Mouse (Mus musculus) testis, adult 2 months (tissue): ENCODE results near the gene Nadsyn1.

Experiments
- CTCF ChIP-seq: fragments of 200-500 bp; IDR thresholded peaks from 2 replicates; pipeline ENCODE4 v1.5.1; 2012; ENCODE audit warnings: low read depth, mild to moderate bottlenecking, inconsistent platforms, low read length, moderate library complexity; ENCODE audit not compliant: control insufficient read depth, insufficient read depth, insufficient replicate concordance
- POLR2A ChIP-seq: fragments of 200-500 bp; IDR thresholded peaks from 2 replicates; pipeline ENCODE4 v1.6.1; 2012; ENCODE audit warnings: low read depth, mild to moderate bottlenecking, inconsistent platforms, low read length, moderate library complexity; ENCODE audit not compliant: control insufficient read depth

DNA sequence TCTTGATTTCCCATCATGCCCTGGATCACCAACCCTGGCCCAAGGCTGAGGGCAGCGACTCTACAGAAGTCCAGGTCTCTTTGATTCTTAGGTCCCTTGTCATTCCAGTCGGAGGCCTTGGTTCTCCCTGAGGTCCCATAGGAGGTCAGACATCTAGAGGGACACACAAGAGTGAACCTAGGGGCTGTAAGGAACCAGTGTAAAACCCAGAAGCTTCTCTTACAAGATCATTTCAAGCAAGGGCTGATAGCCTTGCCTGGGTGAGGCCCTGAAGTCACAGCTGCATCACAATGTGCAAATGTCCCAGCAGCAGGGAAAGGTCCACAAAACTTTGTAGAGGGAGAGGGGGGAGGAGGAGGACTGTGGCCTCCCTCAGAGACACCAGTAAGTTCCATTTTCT, 43.9 kb upstream of the Nadsyn1 start, which contains the start of gene Gm498:
- TF ChIP-seq POLR2A (no peak), CTCF (no peak)
